Mouse (Mus musculus): ENCODE results near the gene Fam213a. TPM values are rescaled to one million over a fixed set of nuclear protein-coding genes. Genes with fewer than 3 reads are reported as not detected.
A peak's percentile ranks its signal among the peaks of the same experiment; 100 is the strongest.

Fam213a gene
- polyA plus RNA-seq, 1 experiment from 2014 or later: 111 TPM

DNA sequence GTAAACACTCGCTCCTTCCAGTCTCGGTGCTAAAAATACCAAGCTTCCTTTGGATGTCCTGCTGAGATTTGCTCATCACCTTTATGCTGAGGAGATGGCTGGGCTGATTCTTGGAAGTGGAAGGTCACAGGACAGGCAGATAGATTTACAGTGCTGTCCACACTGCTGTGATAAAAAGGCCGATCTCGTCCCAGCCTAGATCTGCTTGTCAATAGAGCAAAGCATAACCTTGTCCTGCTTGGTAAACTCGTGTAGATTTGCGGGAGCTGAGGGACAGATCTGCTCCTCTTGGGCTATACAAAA lies 46.0 kb downstream of the Fam213a start:
- Histone ChIP-seq H3K9me3 (replicated peaks; ENCODE audit: control insufficient read depth, low read length, poor library complexity, severe bottlenecking) (no peaks in the 10 kb centered on the region), H3K4me3 (ENCODE audit: low read depth, low read length) (peak overlapping the region; percentile 97), H3K36me3 (ENCODE audit: control insufficient read depth, insufficient read depth, low read length) (no peaks in the 10 kb centered on the region), H3K4me1 (ENCODE audit: control insufficient read depth, insufficient read depth, low read length) (peaks cover 30% of the 10 kb centered on the region), H3K27ac (ENCODE audit: low read length) (peak overlapping the region; percentile 88), H3K9ac (ENCODE audit: low read depth, low read length) (peak overlapping the region; percentile 69), H3K4me2 (ENCODE audit: low read length) (peak overlapping the region; percentile 94), H3K27me3 (ENCODE audit: control insufficient read depth, insufficient read depth, low read depth, low read length) (no peaks in the 10 kb centered on the region)
- WGBS: 1% methylated on average over 6 of the region's 6 CpGs
- peak; percentile 8 for ATAC-seq

GRCm38 (mm10) chr14:40966862-40967597 lies 46.6 kb downstream of the Fam213a start:
- WGBS: under 1% methylated on average over 50 of the region's 62 CpGs
- Histone ChIP-seq H3K9ac (ENCODE audit: low read depth, low read length) (peak overlapping the region; percentile 94), H3K4me1 (ENCODE audit: control insufficient read depth, insufficient read depth, low read length) (peaks cover 30% of the 10 kb centered on the region), H3K36me3 (ENCODE audit: control insufficient read depth, insufficient read depth, low read length) (no peaks in the 10 kb centered on the region), H3K4me3 (ENCODE audit: low read depth, low read length) (peak overlapping the region; percentile 97), H3K4me2 (ENCODE audit: low read length) (peak overlapping the region; percentile 94), H3K27me3 (ENCODE audit: control insufficient read depth, insufficient read depth, low read depth, low read length) (no peaks in the 10 kb centered on the region), H3K9me3 (replicated peaks; ENCODE audit: control insufficient read depth, low read length, poor library complexity, severe bottlenecking) (no peaks in the 10 kb centered on the region), H3K27ac (ENCODE audit: low read length) (peak overlapping the region; percentile 88)
- ATAC-seq: peak; percentile 90

GRCm38 (mm10) chr14:40966392-40966861 lies 47.2 kb downstream of the Fam213a start, which contains the start of gene Tspan14:
TSS of gene Tspan14 (minus strand) at chr14:40966807.
- Histone ChIP-seq H3K4me2 (ENCODE audit: low read length) (peak within 1 kb of the TSS; percentile 94), H3K9ac (ENCODE audit: low read depth, low read length) (peak within 1 kb of the TSS; percentile 94), H3K9me3 (replicated peaks; ENCODE audit: control insufficient read depth, low read length, poor library complexity, severe bottlenecking) (no peaks in the 10 kb centered on the region), H3K27ac (ENCODE audit: low read length) (peak within 1 kb of the TSS; percentile 88), H3K36me3 (ENCODE audit: control insufficient read depth, insufficient read depth, low read length) (no peaks in the 10 kb centered on the region), H3K4me1 (ENCODE audit: control insufficient read depth, insufficient read depth, low read length) (peaks cover 32% of the 10 kb centered on the region), H3K27me3 (ENCODE audit: control insufficient read depth, insufficient read depth, low read depth, low read length) (no peaks in the 10 kb centered on the region), H3K4me3 (ENCODE audit: low read depth, low read length) (peak within 1 kb of the TSS; percentile 97)
- peak; percentile 72 for ATAC-seq
- under 1% methylated on average over 54 of the region's 54 CpGs for WGBS

DNA sequence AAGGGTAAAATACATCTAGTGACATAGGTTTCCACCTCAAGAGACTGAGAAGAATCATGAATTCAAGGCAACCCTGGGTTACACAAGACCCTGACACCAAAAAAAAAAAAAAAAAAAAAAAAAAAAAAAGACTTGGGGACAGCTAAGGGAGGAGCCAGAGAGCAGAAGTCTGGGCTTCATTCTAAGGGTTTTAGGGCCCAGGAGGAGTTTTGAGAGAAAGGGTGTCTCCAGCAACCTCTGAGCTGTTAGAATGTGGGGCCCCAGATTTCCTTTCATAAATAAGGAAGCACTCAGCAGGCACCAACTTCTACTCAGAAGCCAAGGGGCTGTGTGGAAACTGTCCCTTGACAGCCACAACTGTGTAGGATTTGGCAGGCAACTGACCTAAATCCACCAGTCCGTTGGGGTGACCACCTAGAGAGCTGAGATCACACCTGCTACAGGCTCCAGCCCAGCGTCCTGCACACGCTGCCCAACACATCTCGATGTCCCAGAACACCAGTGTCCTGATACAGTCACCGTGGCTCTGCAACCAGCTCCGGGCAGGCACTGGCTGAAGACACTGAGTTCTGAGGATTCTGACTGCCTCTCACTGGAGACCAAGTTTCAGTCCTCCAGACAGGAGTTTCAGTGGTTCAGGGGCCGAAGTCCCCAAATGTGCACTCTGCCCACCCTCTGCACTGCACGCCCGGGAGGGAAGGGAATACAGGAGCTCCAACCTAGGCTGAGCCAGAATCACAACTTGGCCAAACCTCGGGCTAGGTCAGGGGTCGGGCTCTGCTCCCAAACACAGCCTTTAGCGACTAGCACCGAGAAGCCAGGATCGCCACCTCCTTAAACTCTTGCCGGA lies 47.9 kb downstream of the Fam213a start:
- ATAC-seq: peak; percentile 27
- Histone ChIP-seq H3K4me1 (ENCODE audit: control insufficient read depth, insufficient read depth, low read length) (peaks cover 32% of the 10 kb centered on the region), H3K4me3 (ENCODE audit: low read depth, low read length) (peak overlapping the region; percentile 97), H3K9ac (ENCODE audit: low read depth, low read length) (peak overlapping the region; percentile 94), H3K27ac (ENCODE audit: low read length) (peak overlapping the region; percentile 88), H3K36me3 (ENCODE audit: control insufficient read depth, insufficient read depth, low read length) (no peaks in the 10 kb centered on the region), H3K9me3 (replicated peaks; ENCODE audit: control insufficient read depth, low read length, poor library complexity, severe bottlenecking) (no peaks in the 10 kb centered on the region), H3K27me3 (ENCODE audit: control insufficient read depth, insufficient read depth, low read depth, low read length) (no peaks in the 10 kb centered on the region), H3K4me2 (ENCODE audit: low read length) (peak overlapping the region; percentile 94)
- WGBS: under 1% methylated on average over 15 of the region's 15 CpGs

- H3K4me1 ChIP-seq (ENCODE audit: control insufficient read depth, insufficient read depth, low read length): peaks cover 34% of the 10 kb centered on the region
- H3K4me2 ChIP-seq (ENCODE audit: low read length): peak overlapping the region; percentile 94
- no peaks in the 10 kb centered on the region for H3K36me3 ChIP-seq (ENCODE audit: control insufficient read depth, insufficient read depth, low read length)
- H3K9me3 ChIP-seq (replicated peaks; ENCODE audit: control insufficient read depth, low read length, poor library complexity, severe bottlenecking): no peaks in the 10 kb centered on the region
- no peak overlapping the region for H3K27ac ChIP-seq (ENCODE audit: low read length)
- peak overlapping the region; percentile 97 for H3K4me3 ChIP-seq (ENCODE audit: low read depth, low read length)
- no peaks in the 10 kb centered on the region for H3K27me3 ChIP-seq (ENCODE audit: control insufficient read depth, insufficient read depth, low read depth, low read length)
- H3K9ac ChIP-seq (ENCODE audit: low read depth, low read length): no peak overlapping the region
- no peak for ATAC-seq
Observed at GRCm38 (mm10) chr14:40964881-40965280, 48.7 kb downstream of the Fam213a start.

- H3K4me3 ChIP-seq (ENCODE audit: low read depth, low read length): no peak overlapping the region
- H3K27ac ChIP-seq (ENCODE audit: low read length): no peak overlapping the region
- no peaks in the 10 kb centered on the region for H3K27me3 ChIP-seq (ENCODE audit: control insufficient read depth, insufficient read depth, low read depth, low read length)
- peak overlapping the region; percentile 35 for H3K4me2 ChIP-seq (ENCODE audit: low read length)
- H3K36me3 ChIP-seq (ENCODE audit: control insufficient read depth, insufficient read depth, low read length): no peaks in the 10 kb centered on the region
- 95% methylated on average over 3 of the region's 3 CpGs for WGBS
- no peak for ATAC-seq
- peaks cover 36% of the 10 kb centered on the region for H3K4me1 ChIP-seq (ENCODE audit: control insufficient read depth, insufficient read depth, low read length)
- H3K9ac ChIP-seq (ENCODE audit: low read depth, low read length): no peak overlapping the region
- H3K9me3 ChIP-seq (replicated peaks; ENCODE audit: control insufficient read depth, low read length, poor library complexity, severe bottlenecking): no peaks in the 10 kb centered on the region
Observed at GRCm38 (mm10) chr14:40964214-40964610, 49.4 kb downstream of the Fam213a start.

- ATAC-seq: no peak
- WGBS: 84% methylated on average over 3 of the region's 3 CpGs
- H3K9me3 ChIP-seq (replicated peaks; ENCODE audit: control insufficient read depth, low read length, poor library complexity, severe bottlenecking): no peaks in the 10 kb centered on the region
- H3K4me3 ChIP-seq (ENCODE audit: low read depth, low read length): no peak overlapping the region
- H3K9ac ChIP-seq (ENCODE audit: low read depth, low read length): no peak overlapping the region
- no peak overlapping the region for H3K27ac ChIP-seq (ENCODE audit: low read length)
- H3K27me3 ChIP-seq (ENCODE audit: control insufficient read depth, insufficient read depth, low read depth, low read length): no peaks in the 10 kb centered on the region
- H3K4me1 ChIP-seq (ENCODE audit: control insufficient read depth, insufficient read depth, low read length): peaks cover 39% of the 10 kb centered on the region
- no peaks in the 10 kb centered on the region for H3K36me3 ChIP-seq (ENCODE audit: control insufficient read depth, insufficient read depth, low read length)
- peak overlapping the region; percentile 6; the same call in 1 of the 2 replicates for H3K4me2 ChIP-seq (ENCODE audit: low read length)
Observed at GRCm38 (mm10) chr14:40963501-40964213, 49.9 kb downstream of the Fam213a start.

- no peak overlapping the region for H3K4me2 ChIP-seq (ENCODE audit: low read length)
- no peaks in the 10 kb centered on the region for H3K27me3 ChIP-seq (ENCODE audit: control insufficient read depth, insufficient read depth, low read depth, low read length)
- H3K9me3 ChIP-seq (replicated peaks; ENCODE audit: control insufficient read depth, low read length, poor library complexity, severe bottlenecking): no peaks in the 10 kb centered on the region
- 67% methylated on average over 11 of the region's 11 CpGs for WGBS
- no peak for ATAC-seq
- peaks cover 47% of the 10 kb centered on the region for H3K4me1 ChIP-seq (ENCODE audit: control insufficient read depth, insufficient read depth, low read length)
- no peak overlapping the region for H3K9ac ChIP-seq (ENCODE audit: low read depth, low read length)
- H3K27ac ChIP-seq (ENCODE audit: low read length): no peak overlapping the region
- H3K36me3 ChIP-seq (ENCODE audit: control insufficient read depth, insufficient read depth, low read length): no peaks in the 10 kb centered on the region
- no peak overlapping the region for H3K4me3 ChIP-seq (ENCODE audit: low read depth, low read length)
Observed at GRCm38 (mm10) chr14:40962365-40963290, 51.0 kb downstream of the Fam213a start.
